Mouse (Mus musculus): ENCODE data around the gene Iqch. TPM values are rescaled to one million over a fixed set of nuclear protein-coding genes. Genes with fewer than 3 reads are reported as not detected.

The Iqch gene
- polyA plus RNA-seq, 1 experiment from 2014 or later = 0.14 TPM

DNA sequence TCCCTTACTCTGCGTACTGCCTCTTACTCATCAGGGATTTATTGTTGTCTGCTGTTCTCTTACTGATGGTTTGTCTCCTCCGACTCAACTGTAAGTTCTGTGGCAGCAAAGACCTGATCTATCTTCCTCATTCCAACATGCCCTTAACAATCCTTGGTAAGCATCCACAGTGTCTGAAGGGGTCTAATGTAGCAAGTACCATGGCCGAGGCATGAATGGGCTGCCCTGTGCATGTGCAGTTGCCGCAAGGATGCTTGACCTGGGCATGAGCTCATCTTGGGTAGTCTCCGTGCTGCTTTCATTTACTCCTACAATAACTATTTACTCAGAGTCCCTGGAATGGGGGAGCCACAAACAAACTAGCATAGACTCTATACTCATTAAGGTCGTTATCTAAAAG is 17.0 kb downstream of the Iqch start:
- no peaks in the 10 kb centered on the region for H3K27me3 ChIP-seq (ENCODE audit: control insufficient read depth, insufficient read depth, low read length)
- H3K4me3 ChIP-seq (ENCODE audit: low read length) = no peak overlapping the region
- 86% methylated on average over 6 of the region's 6 CpGs for WGBS
- H3K9ac ChIP-seq (ENCODE audit: low read length) = no peak overlapping the region
- no peak for ATAC-seq (replicated peaks; ENCODE audit: extremely low read depth, insufficient read depth, low FRiP score)
- H3K36me3 ChIP-seq (ENCODE audit: control insufficient read depth, insufficient read depth) = no peaks in the 10 kb centered on the region
- H3K4me1 ChIP-seq (ENCODE audit: control insufficient read depth, insufficient read depth, low read length) = peaks cover 5% of the 10 kb centered on the region
- H3K9me3 ChIP-seq (replicated peaks; ENCODE audit: control insufficient read depth, low read length) = no peaks in the 10 kb centered on the region; the same call in 1 of the 2 replicates
- no peak overlapping the region for H3K4me2 ChIP-seq (ENCODE audit: low read depth, low read length)
- no peak overlapping the region for H3K27ac ChIP-seq (ENCODE audit: low read length)

DNA sequence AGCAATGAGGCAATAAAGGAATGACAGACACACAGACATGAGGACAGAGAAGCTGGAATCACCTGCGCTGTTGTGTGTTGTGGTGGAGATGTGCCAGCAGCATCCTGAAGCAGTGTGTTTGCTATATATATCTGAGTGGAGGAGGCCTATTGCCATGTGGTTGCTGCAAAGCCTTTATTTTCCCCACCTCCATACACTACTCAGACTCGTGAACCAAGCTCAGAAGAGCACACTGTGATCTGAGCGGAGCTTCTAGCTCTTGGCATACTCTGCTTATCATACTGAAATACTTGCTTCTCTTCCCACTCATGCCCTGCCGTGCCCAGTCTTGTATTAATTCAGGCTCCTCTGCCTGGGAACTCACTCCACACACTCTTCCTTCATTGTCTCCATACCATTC is 20.5 kb downstream of the Iqch start:
- no peak for ATAC-seq (replicated peaks; ENCODE audit: extremely low read depth, insufficient read depth, low FRiP score)
- H3K4me2 ChIP-seq (ENCODE audit: low read depth, low read length) = no peak overlapping the region
- no peak overlapping the region for H3K27ac ChIP-seq (ENCODE audit: low read length)
- H3K4me3 ChIP-seq (ENCODE audit: low read length) = no peak overlapping the region
- H3K36me3 ChIP-seq (ENCODE audit: control insufficient read depth, insufficient read depth) = no peaks in the 10 kb centered on the region
- 47% methylated on average over 4 of the region's 4 CpGs for WGBS
- H3K9ac ChIP-seq (ENCODE audit: low read length) = no peak overlapping the region
- no peaks in the 10 kb centered on the region for H3K27me3 ChIP-seq (ENCODE audit: control insufficient read depth, insufficient read depth, low read length)
- peaks cover 5% of the 10 kb centered on the region for H3K4me1 ChIP-seq (ENCODE audit: control insufficient read depth, insufficient read depth, low read length)
- no peaks in the 10 kb centered on the region; the same call in 1 of the 2 replicates for H3K9me3 ChIP-seq (replicated peaks; ENCODE audit: control insufficient read depth, low read length)

DNA sequence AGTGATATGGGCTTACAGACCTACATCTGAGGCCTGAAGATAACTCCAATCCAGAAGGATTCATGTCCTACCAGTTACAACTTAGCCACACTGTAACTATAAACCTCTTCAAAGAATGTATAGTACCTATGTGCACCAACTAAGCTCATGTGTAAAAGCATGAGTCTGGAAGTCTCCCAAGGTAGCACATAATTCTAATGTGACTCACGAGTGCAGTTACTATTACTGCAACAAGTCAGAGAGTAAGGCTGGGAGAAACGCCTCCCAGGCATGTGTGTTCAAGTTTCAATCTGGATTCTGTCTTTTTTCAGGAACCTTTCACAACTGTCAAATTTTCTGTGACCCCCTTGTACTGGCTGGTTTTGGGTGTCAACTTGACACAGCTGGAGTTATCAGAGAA is 22.2 kb downstream of the Iqch start:
- no peak overlapping the region for H3K4me2 ChIP-seq (ENCODE audit: low read depth, low read length)
- no peaks in the 10 kb centered on the region for H3K27me3 ChIP-seq (ENCODE audit: control insufficient read depth, insufficient read depth, low read length)
- WGBS = 73% methylated on average over 2 of the region's 2 CpGs
- no peak overlapping the region for H3K9ac ChIP-seq (ENCODE audit: low read length)
- no peaks in the 10 kb centered on the region for H3K36me3 ChIP-seq (ENCODE audit: control insufficient read depth, insufficient read depth)
- no peak overlapping the region for H3K4me3 ChIP-seq (ENCODE audit: low read length)
- ATAC-seq (replicated peaks; ENCODE audit: extremely low read depth, insufficient read depth, low FRiP score) = no peak
- no peak overlapping the region for H3K27ac ChIP-seq (ENCODE audit: low read length)
- peaks cover 5% of the 10 kb centered on the region for H3K4me1 ChIP-seq (ENCODE audit: control insufficient read depth, insufficient read depth, low read length)
- no peaks in the 10 kb centered on the region for H3K9me3 ChIP-seq (replicated peaks; ENCODE audit: control insufficient read depth, low read length)

- 87% methylated on average over 5 of the region's 5 CpGs for WGBS
- H3K27ac ChIP-seq (ENCODE audit: low read length) = no peak overlapping the region
- peaks cover 5% of the 10 kb centered on the region for H3K4me1 ChIP-seq (ENCODE audit: control insufficient read depth, insufficient read depth, low read length)
- H3K4me3 ChIP-seq (ENCODE audit: low read length) = no peak overlapping the region
- ATAC-seq (replicated peaks; ENCODE audit: extremely low read depth, insufficient read depth, low FRiP score) = no peak
- H3K36me3 ChIP-seq (ENCODE audit: control insufficient read depth, insufficient read depth) = no peaks in the 10 kb centered on the region
- no peaks in the 10 kb centered on the region for H3K27me3 ChIP-seq (ENCODE audit: control insufficient read depth, insufficient read depth, low read length)
- H3K9ac ChIP-seq (ENCODE audit: low read length) = no peak overlapping the region
- H3K9me3 ChIP-seq (replicated peaks; ENCODE audit: control insufficient read depth, low read length) = no peaks in the 10 kb centered on the region
- H3K4me2 ChIP-seq (ENCODE audit: low read depth, low read length) = no peak overlapping the region
Measured at GRCm38 (mm10) chr9:63579644-63580043, 22.6 kb downstream of the Iqch start.

DNA sequence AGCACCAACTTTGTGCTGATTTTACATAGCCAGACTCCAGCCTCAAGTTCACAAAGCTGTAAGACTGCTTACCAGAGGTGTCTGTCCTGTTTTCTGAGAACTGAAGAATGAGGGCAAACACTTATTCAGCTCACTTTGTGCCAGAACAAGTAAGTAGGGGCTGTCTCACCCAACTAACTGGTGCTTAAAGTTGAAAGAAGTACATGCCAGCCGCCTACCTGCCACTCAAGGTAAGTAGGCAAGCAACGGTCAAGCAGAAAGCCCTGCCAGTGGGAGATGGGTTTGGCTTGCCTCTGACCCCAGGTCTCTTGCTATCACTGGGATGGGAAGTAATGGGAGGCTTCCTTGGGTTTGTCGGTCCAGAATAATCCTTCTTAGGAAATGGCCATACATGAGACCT is 24.8 kb downstream of the Iqch start:
- Histone ChIP-seq H3K27me3 (ENCODE audit: control insufficient read depth, insufficient read depth, low read length) (peaks cover 2% of the 10 kb centered on the region; the same call in 1 of the 2 replicates), H3K9ac (ENCODE audit: low read length) (no peak overlapping the region), H3K36me3 (ENCODE audit: control insufficient read depth, insufficient read depth) (no peaks in the 10 kb centered on the region), H3K9me3 (replicated peaks; ENCODE audit: control insufficient read depth, low read length) (no peaks in the 10 kb centered on the region), H3K4me1 (ENCODE audit: control insufficient read depth, insufficient read depth, low read length) (peaks cover 5% of the 10 kb centered on the region), H3K4me2 (ENCODE audit: low read depth, low read length) (no peak overlapping the region), H3K27ac (ENCODE audit: low read length) (no peak overlapping the region), H3K4me3 (ENCODE audit: low read length) (no peak overlapping the region)
- WGBS = 81% methylated on average over 3 of the region's 3 CpGs
- ATAC-seq (replicated peaks; ENCODE audit: extremely low read depth, insufficient read depth, low FRiP score) = no peak

DNA sequence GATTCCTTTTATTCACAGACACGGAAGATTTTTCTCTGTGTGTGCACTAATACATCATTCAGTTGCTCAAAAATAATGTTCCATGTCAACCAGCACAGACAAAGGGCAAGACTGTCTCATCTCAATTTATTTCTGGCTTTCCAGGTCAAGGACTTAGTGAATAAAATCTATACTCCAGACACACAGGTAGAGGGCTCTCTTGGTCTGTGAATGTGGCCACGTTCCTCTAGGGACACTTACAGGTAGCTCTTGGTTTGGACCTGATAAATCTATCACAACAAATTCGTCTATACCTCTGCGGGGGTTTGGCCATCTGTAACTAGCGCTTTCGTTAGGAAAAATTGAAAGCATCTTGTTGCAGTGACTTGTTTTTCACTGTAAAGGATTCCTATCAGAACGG is 29.4 kb downstream of the Iqch start:
- Histone ChIP-seq H3K4me2 (ENCODE audit: low read depth, low read length) (no peak overlapping the region), H3K4me1 (ENCODE audit: control insufficient read depth, insufficient read depth, low read length) (peaks cover 15% of the 10 kb centered on the region), H3K27me3 (ENCODE audit: control insufficient read depth, insufficient read depth, low read length) (peaks cover 2% of the 10 kb centered on the region; the same call in 1 of the 2 replicates), H3K36me3 (ENCODE audit: control insufficient read depth, insufficient read depth) (no peaks in the 10 kb centered on the region), H3K4me3 (ENCODE audit: low read length) (no peak overlapping the region), H3K27ac (ENCODE audit: low read length) (no peak overlapping the region), H3K9me3 (replicated peaks; ENCODE audit: control insufficient read depth, low read length) (no peaks in the 10 kb centered on the region), H3K9ac (ENCODE audit: low read length) (no peak overlapping the region)
- 74% methylated on average over 7 of the region's 7 CpGs for WGBS
- no peak for ATAC-seq (replicated peaks; ENCODE audit: extremely low read depth, insufficient read depth, low FRiP score)

DNA sequence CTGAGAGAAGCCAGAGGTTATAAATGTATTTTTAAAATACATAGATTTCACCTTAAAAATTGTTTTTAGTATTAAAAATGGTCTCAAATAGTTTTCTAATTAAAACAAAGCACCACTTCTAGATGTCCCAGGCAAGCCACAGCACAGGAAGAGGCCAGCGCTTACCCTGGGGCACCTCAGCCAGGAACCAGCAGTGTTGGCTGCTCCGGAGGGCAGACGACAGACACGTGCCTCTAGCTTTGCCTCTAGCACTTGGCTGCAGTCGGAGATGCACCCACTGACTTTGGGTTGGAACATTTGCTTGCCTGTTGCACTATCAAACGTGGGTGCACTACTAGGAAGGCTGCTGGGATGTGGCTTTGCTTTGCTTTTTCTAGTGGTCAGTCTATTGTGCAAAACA is 30.4 kb downstream of the Iqch start:
- Histone ChIP-seq H3K9ac (ENCODE audit: low read length) (no peak overlapping the region), H3K36me3 (ENCODE audit: control insufficient read depth, insufficient read depth) (no peaks in the 10 kb centered on the region), H3K27ac (ENCODE audit: low read length) (no peak overlapping the region), H3K9me3 (replicated peaks; ENCODE audit: control insufficient read depth, low read length) (no peaks in the 10 kb centered on the region), H3K4me2 (ENCODE audit: low read depth, low read length) (no peak overlapping the region; the same call in 1 of the 2 replicates), H3K27me3 (ENCODE audit: control insufficient read depth, insufficient read depth, low read length) (peaks cover 2% of the 10 kb centered on the region; the same call in 1 of the 2 replicates), H3K4me1 (ENCODE audit: control insufficient read depth, insufficient read depth, low read length) (peaks cover 15% of the 10 kb centered on the region), H3K4me3 (ENCODE audit: low read length) (no peak overlapping the region)
- no peak; the same call in 1 of the 2 replicates for ATAC-seq (replicated peaks; ENCODE audit: extremely low read depth, insufficient read depth, low FRiP score)
- WGBS = 26% methylated on average over 6 of the region's 6 CpGs

DNA sequence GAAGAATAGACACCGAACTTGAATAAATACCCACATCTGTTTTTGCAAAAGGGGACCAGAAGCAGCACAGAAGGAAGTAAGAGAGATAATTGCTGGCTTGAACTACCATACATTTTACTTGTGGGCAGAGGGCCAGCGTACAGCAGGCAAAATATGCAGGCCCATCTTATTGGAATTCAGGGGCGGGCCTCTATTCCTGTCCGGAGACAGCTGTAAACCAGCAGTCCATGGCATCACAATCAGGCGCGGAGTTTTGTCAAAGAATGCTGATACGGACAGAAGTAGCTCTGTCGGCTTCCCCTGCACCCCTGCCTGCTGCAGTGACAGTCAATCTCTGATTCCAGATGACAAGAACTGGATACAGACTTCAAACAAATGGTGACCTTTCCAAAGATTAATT is 33.5 kb downstream of the Iqch start:
- ATAC-seq (replicated peaks; ENCODE audit: extremely low read depth, insufficient read depth, low FRiP score) = peak; percentile 32; the same call in 1 of the 2 replicates
- peaks cover 2% of the 10 kb centered on the region; the same call in 1 of the 2 replicates for H3K27me3 ChIP-seq (ENCODE audit: control insufficient read depth, insufficient read depth, low read length)
- 7% methylated on average over 8 of the region's 8 CpGs for WGBS

DNA sequence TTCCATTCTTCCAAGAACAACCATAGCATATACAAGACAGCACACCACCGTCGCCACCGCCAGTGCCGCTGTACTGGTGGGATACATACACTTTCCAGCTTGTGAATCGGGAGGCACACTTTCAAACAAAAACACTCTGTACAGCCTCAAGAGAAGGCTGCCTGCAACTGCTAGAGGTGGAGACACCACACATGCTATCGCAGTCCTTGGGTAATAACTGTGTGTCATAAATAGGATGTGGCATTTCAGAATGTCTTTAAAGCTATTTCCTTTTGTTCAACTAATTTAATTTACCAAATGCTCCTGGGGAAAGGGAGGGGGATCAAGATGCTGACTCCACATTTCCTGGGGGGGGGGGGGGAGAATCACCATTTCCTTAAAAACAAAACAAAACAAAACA is 34.0 kb downstream of the Iqch start:
- peak overlapping the region; percentile 50 for H3K4me2 ChIP-seq (ENCODE audit: low read depth, low read length)
- no peak overlapping the region for H3K4me3 ChIP-seq (ENCODE audit: low read length)
- H3K4me1 ChIP-seq (ENCODE audit: control insufficient read depth, insufficient read depth, low read length) = peaks cover 15% of the 10 kb centered on the region
- no peak for ATAC-seq (replicated peaks; ENCODE audit: extremely low read depth, insufficient read depth, low FRiP score)
- H3K9ac ChIP-seq (ENCODE audit: low read length) = no peak overlapping the region
- 74% methylated on average over 6 of the region's 6 CpGs for WGBS
- H3K27me3 ChIP-seq (ENCODE audit: control insufficient read depth, insufficient read depth, low read length) = peaks cover 2% of the 10 kb centered on the region; the same call in 1 of the 2 replicates
- no peak overlapping the region for H3K27ac ChIP-seq (ENCODE audit: low read length)
- H3K36me3 ChIP-seq (ENCODE audit: control insufficient read depth, insufficient read depth) = no peaks in the 10 kb centered on the region
- H3K9me3 ChIP-seq (replicated peaks; ENCODE audit: control insufficient read depth, low read length) = no peaks in the 10 kb centered on the region

More for the DNA sequence above, 33.5 kb downstream of the Iqch start:
- Histone ChIP-seq H3K4me1 (ENCODE audit: control insufficient read depth, insufficient read depth, low read length) (peaks cover 15% of the 10 kb centered on the region), H3K9me3 (replicated peaks; ENCODE audit: control insufficient read depth, low read length) (no peaks in the 10 kb centered on the region), H3K27ac (ENCODE audit: low read length) (no peak overlapping the region), H3K9ac (ENCODE audit: low read length) (no peak overlapping the region), H3K4me3 (ENCODE audit: low read length) (no peak overlapping the region), H3K36me3 (ENCODE audit: control insufficient read depth, insufficient read depth) (no peaks in the 10 kb centered on the region), H3K4me2 (ENCODE audit: low read depth, low read length) (peak overlapping the region; percentile 50)
